Mouse (Mus musculus): ENCODE data around the gene Rasgef1b. TPM values are rescaled to one million over a fixed set of nuclear protein-coding genes. Genes with fewer than 3 reads are reported as not detected.

Rasgef1b gene
- polyA plus RNA-seq, 1 experiment from 2014 or later = 41.6 TPM

- Histone ChIP-seq H3K27me3 (ENCODE audit: control insufficient read depth, insufficient read depth, low read length) (no peaks in the 10 kb centered on the region), H3K4me1 (ENCODE audit: control insufficient read depth, insufficient read depth, low read length) (peaks cover 36% of the 10 kb centered on the region), H3K36me3 (ENCODE audit: control insufficient read depth, insufficient read depth, low read length) (no peaks in the 10 kb centered on the region), H3K27ac (ENCODE audit: low read depth, low read length) (peak overlapping the region; percentile 82), H3K9me3 (replicated peaks; ENCODE audit: control insufficient read depth, low read length) (no peaks in the 10 kb centered on the region), H3K9ac (ENCODE audit: low read depth, low read length) (peak overlapping the region; percentile 67; the same call in 1 of the 2 replicates), H3K4me2 (peak overlapping the region; percentile 62), H3K4me3 (ENCODE audit: low read depth, low read length) (no peak overlapping the region)
- ATAC-seq (replicated peaks; ENCODE audit: insufficient number of reproducible peaks, low FRiP score, low TSS enrichment) = no peak
- WGBS (ENCODE audit: insufficient replicate concordance) = 72% methylated on average over 6 of the region's 6 CpGs
These were observed 248.5 kb downstream of the Rasgef1b start for GRCm38 (mm10) chr5:99480078-99481031.

- Histone ChIP-seq H3K4me3 (ENCODE audit: low read depth, low read length) (peak overlapping the region; percentile 21; the same call in 1 of the 2 replicates), H3K4me2 (peak overlapping the region; percentile 62), H3K9me3 (replicated peaks; ENCODE audit: control insufficient read depth, low read length) (no peaks in the 10 kb centered on the region), H3K36me3 (ENCODE audit: control insufficient read depth, insufficient read depth, low read length) (no peaks in the 10 kb centered on the region), H3K9ac (ENCODE audit: low read depth, low read length) (peak overlapping the region; percentile 67), H3K27ac (ENCODE audit: low read depth, low read length) (peak overlapping the region; percentile 82), H3K4me1 (ENCODE audit: control insufficient read depth, insufficient read depth, low read length) (peaks cover 36% of the 10 kb centered on the region), H3K27me3 (ENCODE audit: control insufficient read depth, insufficient read depth, low read length) (no peaks in the 10 kb centered on the region)
- WGBS (ENCODE audit: insufficient replicate concordance) = 5% methylated on average over 20 of the region's 20 CpGs
- peak; percentile 60 for ATAC-seq (replicated peaks; ENCODE audit: insufficient number of reproducible peaks, low FRiP score, low TSS enrichment)
These were observed 249.4 kb downstream of the Rasgef1b start for GRCm38 (mm10) chr5:99479263-99480077.

DNA sequence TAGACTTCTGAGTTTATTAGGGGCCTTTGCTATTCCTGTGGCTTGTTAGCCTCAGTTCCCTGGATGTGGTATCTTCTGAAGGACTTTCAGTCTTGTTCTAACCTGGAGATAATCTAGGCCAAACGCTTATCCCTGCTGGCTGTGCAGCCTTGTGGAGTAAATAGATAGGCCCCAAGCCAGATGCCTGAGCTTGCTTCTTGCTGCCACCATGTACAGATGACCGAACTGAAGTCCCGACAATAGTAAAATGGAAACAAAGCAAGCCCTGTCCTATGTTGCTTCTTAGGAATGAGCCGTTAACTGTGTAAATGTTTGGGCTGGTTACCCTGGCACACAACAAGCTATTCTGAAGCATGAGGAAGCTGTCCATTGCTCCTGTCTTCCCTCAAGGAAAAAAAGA is 250.1 kb downstream of the Rasgef1b start:
- H3K9me3 ChIP-seq (replicated peaks; ENCODE audit: control insufficient read depth, low read length) = no peaks in the 10 kb centered on the region
- ATAC-seq (replicated peaks; ENCODE audit: insufficient number of reproducible peaks, low FRiP score, low TSS enrichment) = no peak
- H3K27me3 ChIP-seq (ENCODE audit: control insufficient read depth, insufficient read depth, low read length) = no peaks in the 10 kb centered on the region
- no peaks in the 10 kb centered on the region for H3K36me3 ChIP-seq (ENCODE audit: control insufficient read depth, insufficient read depth, low read length)
- peak overlapping the region; percentile 67; the same call in 1 of the 2 replicates for H3K9ac ChIP-seq (ENCODE audit: low read depth, low read length)
- H3K4me3 ChIP-seq (ENCODE audit: low read depth, low read length) = no peak overlapping the region
- no peak overlapping the region for H3K4me2 ChIP-seq
- H3K27ac ChIP-seq (ENCODE audit: low read depth, low read length) = peak overlapping the region; percentile 82
- 25% methylated on average over 4 of the region's 4 CpGs for WGBS (ENCODE audit: insufficient replicate concordance)
- peaks cover 36% of the 10 kb centered on the region for H3K4me1 ChIP-seq (ENCODE audit: control insufficient read depth, insufficient read depth, low read length)

DNA sequence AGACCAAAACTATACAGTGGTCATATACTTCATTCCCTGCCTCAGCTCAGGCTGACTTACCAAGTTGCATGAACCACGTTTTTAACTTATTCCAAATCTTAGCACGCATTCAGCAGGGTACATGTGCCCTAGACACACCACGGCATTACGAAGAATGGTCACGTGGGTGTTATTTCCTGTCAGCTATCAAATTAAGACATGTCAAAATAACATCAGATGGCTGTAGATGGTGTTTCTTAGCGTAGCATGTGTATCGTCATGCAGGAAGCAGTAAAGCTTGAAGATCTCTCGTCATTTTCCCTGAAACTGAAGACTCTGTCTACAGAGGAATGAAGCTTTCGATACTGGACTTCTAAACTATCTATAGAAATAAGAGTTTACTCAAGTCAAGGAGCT is 251.4 kb downstream of the Rasgef1b start:
- H3K9ac ChIP-seq (ENCODE audit: low read depth, low read length) = no peak overlapping the region
- no peaks in the 10 kb centered on the region for H3K9me3 ChIP-seq (replicated peaks; ENCODE audit: control insufficient read depth, low read length)
- H3K36me3 ChIP-seq (ENCODE audit: control insufficient read depth, insufficient read depth, low read length) = no peaks in the 10 kb centered on the region
- peaks cover 35% of the 10 kb centered on the region for H3K4me1 ChIP-seq (ENCODE audit: control insufficient read depth, insufficient read depth, low read length)
- H3K27me3 ChIP-seq (ENCODE audit: control insufficient read depth, insufficient read depth, low read length) = no peaks in the 10 kb centered on the region
- ATAC-seq (replicated peaks; ENCODE audit: insufficient number of reproducible peaks, low FRiP score, low TSS enrichment) = no peak
- H3K27ac ChIP-seq (ENCODE audit: low read depth, low read length) = no peak overlapping the region
- 86% methylated on average over 9 of the region's 9 CpGs for WGBS (ENCODE audit: insufficient replicate concordance)
- H3K4me3 ChIP-seq (ENCODE audit: low read depth, low read length) = no peak overlapping the region
- no peak overlapping the region for H3K4me2 ChIP-seq

- H3K9me3 ChIP-seq (replicated peaks; ENCODE audit: control insufficient read depth, low read length) = no peaks in the 10 kb centered on the region
- ATAC-seq (replicated peaks; ENCODE audit: insufficient number of reproducible peaks, low FRiP score, low TSS enrichment) = no peak
- H3K4me1 ChIP-seq (ENCODE audit: control insufficient read depth, insufficient read depth, low read length) = peaks cover 30% of the 10 kb centered on the region
- H3K4me2 ChIP-seq = no peak overlapping the region; the same call in 1 of the 2 replicates
- H3K9ac ChIP-seq (ENCODE audit: low read depth, low read length) = no peak overlapping the region
- H3K36me3 ChIP-seq (ENCODE audit: control insufficient read depth, insufficient read depth, low read length) = no peaks in the 10 kb centered on the region
- no peak overlapping the region for H3K27ac ChIP-seq (ENCODE audit: low read depth, low read length)
- WGBS (ENCODE audit: insufficient replicate concordance) = 56% methylated on average over 6 of the region's 6 CpGs
- no peaks in the 10 kb centered on the region for H3K27me3 ChIP-seq (ENCODE audit: control insufficient read depth, insufficient read depth, low read length)
- no peak overlapping the region for H3K4me3 ChIP-seq (ENCODE audit: low read depth, low read length)
These were observed 252.0 kb downstream of the Rasgef1b start for GRCm38 (mm10) chr5:99476640-99477419.

- H3K36me3 ChIP-seq (ENCODE audit: control insufficient read depth, insufficient read depth, low read length) = no peaks in the 10 kb centered on the region
- no peak overlapping the region for H3K4me2 ChIP-seq
- 79% methylated on average over 5 of the region's 5 CpGs for whole genome bisulfite sequencing (ENCODE audit: insufficient replicate concordance)
- peaks cover 15% of the 10 kb centered on the region for H3K4me1 ChIP-seq (ENCODE audit: control insufficient read depth, insufficient read depth, low read length)
- no peaks in the 10 kb centered on the region for H3K27me3 ChIP-seq (ENCODE audit: control insufficient read depth, insufficient read depth, low read length)
- no peak overlapping the region for H3K4me3 ChIP-seq (ENCODE audit: low read depth, low read length)
- no peak overlapping the region for H3K27ac ChIP-seq (ENCODE audit: low read depth, low read length)
- H3K9me3 ChIP-seq (replicated peaks; ENCODE audit: control insufficient read depth, low read length) = no peaks in the 10 kb centered on the region
- no peak overlapping the region for H3K9ac ChIP-seq (ENCODE audit: low read depth, low read length)
- ATAC-seq (replicated peaks; ENCODE audit: insufficient number of reproducible peaks, low FRiP score, low TSS enrichment) = no peak
These were observed 256.1 kb downstream of the Rasgef1b start for GRCm38 (mm10) chr5:99472607-99473335.

DNA sequence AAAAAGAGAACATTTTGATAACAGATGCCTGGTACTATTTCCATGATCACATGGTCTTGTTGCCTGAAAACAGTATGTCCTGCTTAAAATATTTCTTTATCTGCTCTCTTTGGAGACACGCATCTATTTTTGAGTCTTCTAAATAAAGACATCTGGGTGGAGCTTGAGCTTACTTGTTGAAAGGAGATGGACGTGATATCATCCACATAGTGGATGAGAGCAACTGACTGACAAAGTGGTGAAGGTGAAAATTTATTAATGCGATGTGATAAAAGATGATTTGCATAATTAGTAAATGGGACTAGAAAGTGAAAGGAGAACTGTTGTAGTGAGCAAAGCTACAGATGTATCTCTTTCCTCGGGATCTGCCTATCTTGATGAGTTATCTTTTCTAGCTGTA is 257.1 kb downstream of the Rasgef1b start:
- Histone ChIP-seq H3K9me3 (replicated peaks; ENCODE audit: control insufficient read depth, low read length) (no peaks in the 10 kb centered on the region), H3K4me3 (ENCODE audit: low read depth, low read length) (no peak overlapping the region), H3K27ac (ENCODE audit: low read depth, low read length) (no peak overlapping the region), H3K27me3 (ENCODE audit: control insufficient read depth, insufficient read depth, low read length) (no peaks in the 10 kb centered on the region), H3K9ac (ENCODE audit: low read depth, low read length) (no peak overlapping the region), H3K4me2 (no peak overlapping the region), H3K36me3 (ENCODE audit: control insufficient read depth, insufficient read depth, low read length) (no peaks in the 10 kb centered on the region), H3K4me1 (ENCODE audit: control insufficient read depth, insufficient read depth, low read length) (peaks cover 11% of the 10 kb centered on the region)
- ATAC-seq (replicated peaks; ENCODE audit: insufficient number of reproducible peaks, low FRiP score, low TSS enrichment) = no peak
- 54% methylated on average over 4 of the region's 4 CpGs for WGBS (ENCODE audit: insufficient replicate concordance)
